Mouse (Mus musculus): ENCODE data around the gene Abhd11. TPM values are rescaled to one million over a fixed set of nuclear protein-coding genes. Genes with fewer than 3 reads are reported as not detected.

Abhd11 gene
- polyA plus RNA-seq, 1 experiment from 2014 or later = 60.1 TPM

DNA sequence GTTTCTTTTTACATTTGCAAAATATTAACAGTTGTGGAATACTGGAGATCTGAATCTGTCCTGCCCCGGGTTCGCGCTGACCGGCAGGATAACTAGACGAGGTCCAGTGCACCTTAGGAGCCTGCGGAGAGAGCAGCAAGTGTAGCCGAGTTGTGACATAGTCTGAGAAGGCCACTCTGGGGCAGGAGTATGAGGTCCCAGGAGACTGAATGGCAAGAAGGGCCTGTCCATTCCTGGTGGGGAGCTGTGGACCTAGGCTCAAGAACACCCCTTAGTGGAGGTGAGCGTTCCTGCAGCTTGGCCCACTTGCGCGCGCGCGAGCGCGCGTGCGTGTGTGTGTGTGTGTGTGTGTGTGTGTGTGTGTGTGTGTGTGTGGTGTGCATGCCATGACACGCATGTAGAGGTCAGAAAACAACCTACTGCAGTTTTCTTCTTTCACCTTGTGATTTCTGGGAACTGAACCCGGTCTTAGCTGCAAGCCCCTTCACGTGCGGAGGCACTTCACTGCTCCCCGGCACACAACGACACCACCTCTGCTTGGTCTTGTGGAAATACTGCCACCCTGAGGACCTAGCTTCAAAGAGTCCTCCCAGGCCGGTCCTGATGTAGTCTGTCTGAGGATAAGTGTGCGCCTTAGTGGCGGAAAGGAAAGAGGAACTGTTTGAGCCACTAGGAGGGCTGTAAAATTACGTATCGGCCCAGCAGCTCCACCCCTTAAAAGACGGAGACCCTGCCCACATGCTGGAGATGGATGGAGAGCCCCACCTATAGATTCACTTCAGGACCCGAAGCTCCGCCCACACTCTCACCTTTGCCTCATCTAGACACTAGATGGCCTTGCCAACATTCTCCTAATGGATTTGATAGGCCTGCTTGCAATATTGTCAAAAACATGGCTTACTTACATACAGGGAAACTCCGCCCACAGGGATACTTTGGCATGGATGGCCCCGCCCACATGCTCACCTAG, 42.8 kb upstream of the Abhd11 start:
- TF ChIP-seq CTCF (IDR thresholded peaks at IDR 0.05; ENCODE audit: low read depth) = peak; percentile 48

DNA sequence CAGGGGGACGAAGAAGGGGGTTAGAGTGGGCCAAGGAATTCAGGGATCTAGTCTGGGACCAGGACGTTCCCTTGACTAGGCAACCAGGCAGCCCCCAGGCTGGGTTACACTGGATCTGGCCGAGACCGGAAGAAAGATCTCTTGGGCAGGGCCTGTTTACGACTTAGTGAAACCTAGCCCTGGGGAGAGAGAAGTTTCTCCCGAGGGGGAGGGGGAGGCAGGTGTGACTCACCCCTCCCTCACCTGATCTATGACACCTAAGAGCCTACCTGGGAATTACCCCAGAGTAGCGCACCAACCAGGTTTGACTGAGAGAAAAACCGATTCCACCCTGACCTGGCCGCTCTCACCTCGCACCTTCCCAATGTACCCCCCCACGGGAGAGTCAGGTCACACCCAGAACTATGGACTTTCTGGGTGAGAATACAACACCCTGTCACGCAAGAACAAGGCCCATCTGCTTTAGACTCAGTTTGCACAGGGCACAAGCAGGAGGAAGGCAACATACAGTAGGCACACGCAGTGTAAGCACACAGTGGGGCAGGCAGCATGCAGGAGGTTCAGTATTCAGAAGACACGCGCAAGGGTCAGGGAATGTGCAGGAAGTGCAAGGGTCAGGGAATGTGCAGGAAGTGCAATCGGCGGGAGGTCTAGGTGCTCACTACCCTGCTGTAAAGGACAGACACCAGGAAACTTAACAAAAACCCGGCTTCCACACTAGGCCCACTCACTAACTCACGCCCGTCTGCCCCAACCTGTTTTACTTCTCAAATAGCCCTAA, 41.6 kb upstream of the Abhd11 start:
- Histone ChIP-seq H3K36me3 (ENCODE audit: control insufficient read depth, insufficient read depth) (no peaks in the 10 kb centered on the region), H3K27ac (ENCODE audit: low read depth, low read length) (peak overlapping the region; percentile 96), H3K9ac (ENCODE audit: low read depth, low read length) (no peak overlapping the region; the same call in 1 of the 2 replicates), H3K4me3 (ENCODE audit: low read depth, low read length) (no peak overlapping the region), H3K4me2 (replicated peaks; ENCODE audit: low read depth) (0 out of 2 replicates have a peak overlapping the region, but pooled peaks have one; percentile 32), H3K9me3 (ENCODE audit: control insufficient read depth) (no peaks in the 10 kb centered on the region), H3K4me1 (replicated peaks; ENCODE audit: control insufficient read depth, insufficient read depth, low read length) (0 out of 2 replicates have a peak, but pooled peaks cover 6% of the 10 kb centered on the region), H3K27me3 (replicated peaks; ENCODE audit: control insufficient read depth, insufficient read depth, low read length) (no peaks in the 10 kb centered on the region)
- no peak for TF ChIP-seq CTCF (IDR thresholded peaks at IDR 0.05; ENCODE audit: low read depth)
- WGBS = 30% methylated on average over 20 of the region's 20 CpGs
- ATAC-seq = peak; percentile 55

More for the DNA sequence above, 42.8 kb upstream of the Abhd11 start:
- peak; percentile 87 for ATAC-seq
- Histone ChIP-seq H3K4me2 (replicated peaks; ENCODE audit: low read depth) (peak overlapping the region; percentile 66), H3K27me3 (replicated peaks; ENCODE audit: control insufficient read depth, insufficient read depth, low read length) (no peaks in the 10 kb centered on the region), H3K4me1 (replicated peaks; ENCODE audit: control insufficient read depth, insufficient read depth, low read length) (0 out of 2 replicates have a peak, but pooled peaks cover 6% of the 10 kb centered on the region), H3K4me3 (ENCODE audit: low read depth, low read length) (peak overlapping the region; percentile 26), H3K9ac (ENCODE audit: low read depth, low read length) (no peak overlapping the region), H3K27ac (ENCODE audit: low read depth, low read length) (peak overlapping the region; percentile 96), H3K36me3 (ENCODE audit: control insufficient read depth, insufficient read depth) (no peaks in the 10 kb centered on the region), H3K9me3 (ENCODE audit: control insufficient read depth) (no peaks in the 10 kb centered on the region)
- WGBS = 4% methylated on average over 32 of the region's 33 CpGs

DNA sequence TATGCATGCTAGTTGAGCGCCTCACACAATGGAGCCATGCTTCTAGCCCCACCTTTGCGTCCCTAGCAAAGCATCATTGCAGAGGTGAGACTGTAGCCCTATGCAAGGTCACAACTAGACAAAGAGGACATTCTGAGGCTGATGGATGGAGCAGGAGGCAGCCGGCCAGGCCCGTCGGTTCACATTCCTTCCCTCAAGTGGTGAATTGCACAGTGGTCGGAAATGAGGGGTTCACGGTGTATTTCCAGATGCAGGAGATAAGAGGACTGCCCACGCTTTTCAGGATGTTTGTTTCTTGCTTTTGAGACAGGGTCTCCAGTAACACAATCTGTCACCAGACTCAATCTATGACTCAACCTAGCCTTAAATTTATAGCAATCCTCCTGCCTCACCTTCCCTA, 38.3 kb upstream of the Abhd11 start:
- H3K36me3 ChIP-seq (ENCODE audit: control insufficient read depth, insufficient read depth) = no peaks in the 10 kb centered on the region
- H3K9ac ChIP-seq (ENCODE audit: low read depth, low read length) = no peak overlapping the region
- H3K4me1 ChIP-seq (replicated peaks; ENCODE audit: control insufficient read depth, insufficient read depth, low read length) = peaks cover 6% of the 10 kb centered on the region; the same call in 1 of the 2 replicates
- no peak for ATAC-seq
- no peaks in the 10 kb centered on the region for H3K9me3 ChIP-seq (ENCODE audit: control insufficient read depth)
- no peak overlapping the region for H3K27ac ChIP-seq (ENCODE audit: low read depth, low read length)
- WGBS = 55% methylated on average over 8 of the region's 8 CpGs
- no peak for TF ChIP-seq CTCF (IDR thresholded peaks at IDR 0.05; ENCODE audit: low read depth)
- H3K27me3 ChIP-seq (replicated peaks; ENCODE audit: control insufficient read depth, insufficient read depth, low read length) = no peaks in the 10 kb centered on the region
- no peak overlapping the region for H3K4me3 ChIP-seq (ENCODE audit: low read depth, low read length)
- no peak overlapping the region for H3K4me2 ChIP-seq (replicated peaks; ENCODE audit: low read depth)

DNA sequence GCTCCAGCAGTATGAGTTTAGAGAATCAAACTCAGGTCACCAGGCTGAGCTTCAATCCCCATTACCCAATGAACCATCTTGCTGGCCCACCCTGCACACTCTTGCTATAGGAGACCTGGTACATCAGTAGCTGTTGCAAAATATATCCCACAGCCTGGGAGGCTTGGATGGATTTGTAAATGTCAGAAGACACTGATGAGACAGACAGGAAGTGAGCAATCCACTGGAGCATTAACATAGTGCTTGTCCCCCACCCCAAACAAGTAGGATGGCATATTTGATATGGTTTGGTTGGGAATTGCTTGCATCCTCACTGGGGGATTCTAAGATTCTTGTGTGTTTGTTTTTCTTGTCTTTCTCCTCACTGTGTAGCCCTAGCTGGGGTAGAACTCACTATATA, 35.9 kb upstream of the Abhd11 start:
- no peak overlapping the region for H3K4me3 ChIP-seq (ENCODE audit: low read depth, low read length)
- no peak for ATAC-seq
- no peak overlapping the region for H3K27ac ChIP-seq (ENCODE audit: low read depth, low read length)
- no peak overlapping the region for H3K4me2 ChIP-seq (replicated peaks; ENCODE audit: low read depth)
- TF ChIP-seq CTCF (IDR thresholded peaks at IDR 0.05; ENCODE audit: low read depth) = no peak
- no peaks in the 10 kb centered on the region for H3K9me3 ChIP-seq (ENCODE audit: control insufficient read depth)
- H3K9ac ChIP-seq (ENCODE audit: low read depth, low read length) = no peak overlapping the region
- no peaks in the 10 kb centered on the region for H3K27me3 ChIP-seq (replicated peaks; ENCODE audit: control insufficient read depth, insufficient read depth, low read length)
- no peaks in the 10 kb centered on the region; the same call in 1 of the 2 replicates for H3K4me1 ChIP-seq (replicated peaks; ENCODE audit: control insufficient read depth, insufficient read depth, low read length)
- H3K36me3 ChIP-seq (ENCODE audit: control insufficient read depth, insufficient read depth) = no peaks in the 10 kb centered on the region

DNA sequence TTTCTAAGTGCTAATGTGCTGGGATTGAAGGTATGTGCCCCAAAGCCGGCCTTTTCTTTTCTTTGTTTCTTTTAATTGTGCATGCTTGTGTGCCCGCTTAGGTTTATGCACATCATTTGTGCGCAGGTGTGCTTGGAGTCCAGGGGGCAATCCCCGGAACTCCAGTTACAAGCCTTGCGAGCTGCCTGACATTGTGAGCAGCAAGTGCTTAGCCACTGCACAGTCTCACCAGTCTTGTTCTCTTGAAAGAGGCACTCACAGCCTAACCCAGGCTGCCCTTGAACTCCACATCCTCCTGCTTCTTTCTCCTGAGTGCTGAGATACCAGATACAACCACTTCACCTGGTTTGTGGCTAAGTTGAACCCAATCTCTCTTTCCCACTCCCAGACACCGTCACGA, 35.4 kb upstream of the Abhd11 start:
- Histone ChIP-seq H3K9me3 (ENCODE audit: control insufficient read depth) (no peaks in the 10 kb centered on the region), H3K4me2 (replicated peaks; ENCODE audit: low read depth) (no peak overlapping the region), H3K27ac (ENCODE audit: low read depth, low read length) (no peak overlapping the region), H3K36me3 (ENCODE audit: control insufficient read depth, insufficient read depth) (no peaks in the 10 kb centered on the region), H3K4me3 (ENCODE audit: low read depth, low read length) (no peak overlapping the region), H3K27me3 (replicated peaks; ENCODE audit: control insufficient read depth, insufficient read depth, low read length) (no peaks in the 10 kb centered on the region), H3K9ac (ENCODE audit: low read depth, low read length) (no peak overlapping the region), H3K4me1 (replicated peaks; ENCODE audit: control insufficient read depth, insufficient read depth, low read length) (no peaks in the 10 kb centered on the region; the same call in 1 of the 2 replicates)
- TF ChIP-seq CTCF (IDR thresholded peaks at IDR 0.05; ENCODE audit: low read depth) = no peak
- ATAC-seq = no peak
- 83% methylated on average over 7 of the region's 7 CpGs for whole genome bisulfite sequencing

DNA sequence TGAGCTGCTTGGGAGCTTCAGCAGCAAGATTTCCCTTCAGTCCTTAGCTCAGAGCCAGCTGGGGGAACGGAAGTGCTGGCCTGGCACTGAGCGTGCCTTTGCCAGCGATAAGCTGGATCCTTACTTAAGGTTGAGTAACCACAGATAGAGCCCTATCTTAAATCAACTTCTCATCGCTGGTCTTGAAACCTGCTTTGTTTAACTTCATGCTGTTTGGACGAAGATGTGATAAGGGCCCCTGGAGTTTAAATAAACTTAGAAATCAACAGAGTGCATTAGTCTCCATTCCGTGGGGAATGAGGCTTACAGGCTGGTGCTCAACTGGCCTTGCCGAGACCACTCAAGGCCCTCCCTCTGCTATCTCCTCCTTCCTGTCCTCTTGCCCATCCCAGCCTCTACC, 34.7 kb upstream of the Abhd11 start:
- no peak overlapping the region; the same call in 1 of the 2 replicates for H3K27ac ChIP-seq (ENCODE audit: low read depth, low read length)
- H3K27me3 ChIP-seq (replicated peaks; ENCODE audit: control insufficient read depth, insufficient read depth, low read length) = no peaks in the 10 kb centered on the region
- no peak overlapping the region for H3K4me2 ChIP-seq (replicated peaks; ENCODE audit: low read depth)
- H3K9me3 ChIP-seq (ENCODE audit: control insufficient read depth) = no peaks in the 10 kb centered on the region
- ATAC-seq = 0 out of 2 replicates have a peak, but pooled peaks have one; percentile 20
- H3K9ac ChIP-seq (ENCODE audit: low read depth, low read length) = no peak overlapping the region
- H3K4me3 ChIP-seq (ENCODE audit: low read depth, low read length) = no peak overlapping the region
- no peak for TF ChIP-seq CTCF (IDR thresholded peaks at IDR 0.05; ENCODE audit: low read depth)
- no peaks in the 10 kb centered on the region for H3K36me3 ChIP-seq (ENCODE audit: control insufficient read depth, insufficient read depth)
- WGBS = 12% methylated on average over 7 of the region's 7 CpGs
- no peaks in the 10 kb centered on the region; the same call in 1 of the 2 replicates for H3K4me1 ChIP-seq (replicated peaks; ENCODE audit: control insufficient read depth, insufficient read depth, low read length)
